Mouse (Mus musculus): Measurements from ENCODE around the gene Met.

Met gene

DNA sequence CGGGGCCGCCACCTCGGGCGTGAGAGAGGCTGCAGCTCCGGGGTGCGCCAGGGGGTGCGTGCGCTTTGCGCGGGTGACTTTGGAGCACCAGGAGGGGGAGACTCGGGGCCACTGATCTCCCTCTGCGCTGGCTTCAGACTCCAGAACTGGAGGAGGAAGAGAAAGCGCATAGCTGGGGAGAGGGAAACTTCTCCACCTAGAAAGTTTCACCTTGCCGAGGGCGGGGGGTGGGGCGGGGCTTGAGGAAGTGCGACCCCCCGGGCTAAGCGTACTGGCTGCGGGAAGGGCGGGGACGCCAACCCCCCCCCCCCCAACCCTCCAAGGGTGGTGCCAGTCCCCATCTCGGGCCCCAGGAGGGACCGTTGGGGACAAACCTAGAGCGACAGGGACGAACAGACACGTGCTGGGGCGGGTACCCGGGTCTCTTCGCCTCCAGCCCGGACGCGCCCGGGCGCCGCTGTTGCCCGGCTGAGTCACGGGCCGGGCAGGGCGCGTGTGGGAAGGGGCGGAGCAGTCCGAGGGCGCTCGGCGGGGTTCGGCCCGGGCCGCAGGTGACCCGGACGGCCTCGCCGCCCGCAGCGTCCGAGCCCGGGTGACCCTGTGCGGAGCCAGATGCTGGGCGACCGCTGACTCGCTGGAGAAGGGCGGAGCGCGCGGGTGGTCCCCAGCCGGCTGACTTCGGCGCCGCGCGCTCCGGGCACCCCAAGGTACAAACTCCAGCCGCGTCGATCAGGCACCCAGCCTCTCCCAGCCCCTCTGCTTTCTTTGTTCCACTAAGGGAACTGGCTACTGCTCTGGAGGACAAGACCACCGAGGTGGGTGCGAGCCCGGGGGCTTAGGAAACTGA is at the start of gene Met:
Gene Met, plus strand, starts transcription at position 367 of the 847 bp plus-strand sequence.
- DNase-seq (ENCODE audit: low read depth, low spot score): peak; percentile 64

- no peak for DNase-seq (ENCODE audit: low read depth, low spot score)
These were observed 45.4 kb upstream of the Met start for GRCm38 (mm10) chr6:17418226-17418625.

DNA sequence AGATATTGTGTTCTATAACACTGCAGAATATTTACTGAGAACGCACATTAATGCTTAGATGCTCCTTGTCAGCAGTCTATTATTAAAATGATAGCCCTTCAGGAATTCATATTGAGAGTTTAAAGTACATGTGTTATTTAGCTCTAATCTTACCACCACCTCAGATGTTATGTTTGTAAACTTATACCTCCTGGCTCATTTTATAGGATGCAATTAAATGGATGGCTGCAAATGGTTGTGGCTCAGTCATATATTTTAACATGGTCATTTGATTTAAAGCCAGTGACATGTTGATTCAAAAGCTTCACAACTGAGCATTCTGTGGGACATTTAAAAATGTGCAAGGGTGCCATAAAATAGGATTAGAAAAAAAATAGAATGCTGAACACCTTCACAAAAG is 41.2 kb upstream of the Met start:
- no peak for DNase-seq (ENCODE audit: low read depth, low spot score)

DNA sequence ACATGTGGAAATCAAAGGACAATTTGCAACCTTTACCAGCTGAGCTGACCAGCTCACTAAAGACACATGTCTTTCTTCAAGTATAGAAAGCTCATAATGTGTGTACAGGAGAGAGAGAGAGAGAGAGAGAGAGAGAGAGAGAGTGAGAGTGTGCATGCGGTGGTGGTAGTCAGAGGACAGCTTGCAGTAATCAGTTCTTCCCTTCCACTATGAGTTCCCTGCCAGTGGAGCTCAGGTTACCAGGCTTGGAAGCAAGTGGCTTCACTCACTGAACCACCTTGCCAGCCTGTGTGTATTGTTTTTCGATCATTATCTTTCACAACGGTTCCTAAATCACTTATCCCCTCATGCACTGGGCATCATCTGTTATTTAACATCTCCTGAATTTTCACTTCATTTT is 34.6 kb upstream of the Met start:
- no peak for DNase-seq (ENCODE audit: low read depth, low spot score)

- DNase-seq (ENCODE audit: low read depth, low spot score): no peak
These were observed 34.0 kb upstream of the Met start for GRCm38 (mm10) chr6:17429611-17430010.

DNA sequence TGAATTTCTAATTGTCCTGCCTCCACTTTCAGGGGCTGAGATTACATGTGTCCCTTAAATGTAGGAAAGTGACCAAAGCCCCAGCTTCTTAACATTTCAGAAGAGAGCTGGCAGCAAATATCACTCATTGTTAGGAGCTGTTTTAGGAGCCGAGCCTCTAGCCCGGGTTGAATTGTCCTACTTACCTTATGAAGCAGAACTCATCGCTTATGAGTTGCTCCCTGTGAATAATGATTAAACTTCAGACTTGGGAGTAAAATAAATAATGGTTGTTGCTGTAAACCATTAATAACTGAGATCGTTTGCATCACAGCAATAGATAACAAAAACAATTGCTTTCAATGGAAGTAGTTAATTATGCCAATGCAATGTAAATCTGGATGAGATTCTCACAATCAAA is 20.3 kb upstream of the Met start:
- no peak for DNase-seq (ENCODE audit: low read depth, low spot score)

- no peak for DNase-seq (ENCODE audit: low read depth, low spot score)
These were observed 12.3 kb upstream of the Met start for GRCm38 (mm10) chr6:17451305-17451704.

- no peak for DNase-seq (ENCODE audit: low read depth, low spot score)
These were observed 8.5 kb upstream of the Met start for GRCm38 (mm10) chr6:17455116-17455515.

DNA sequence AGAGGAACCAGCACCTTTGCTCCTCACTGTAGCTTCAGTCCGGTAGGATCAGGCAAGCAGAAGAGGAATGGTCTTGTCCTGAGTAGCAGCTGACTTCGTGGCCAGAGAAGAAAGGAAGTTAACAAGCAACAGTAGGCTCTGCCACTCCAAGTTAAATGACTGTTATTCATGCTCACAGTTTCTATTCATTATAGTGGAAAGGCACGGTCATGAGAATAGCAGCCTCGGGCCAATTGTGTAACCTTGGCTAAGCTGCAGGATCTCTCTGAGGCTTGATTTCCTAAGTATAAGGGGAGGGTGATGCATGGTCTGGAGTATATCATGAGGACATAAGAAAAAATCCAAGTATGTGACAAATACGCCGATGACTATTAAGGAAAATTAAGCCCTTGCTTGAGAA is 4.0 kb upstream of the Met start:
- no peak for DNase-seq (ENCODE audit: low read depth, low spot score)

GRCm38 (mm10) chr6:17461435-17461834 is 2.2 kb upstream of the Met start:
- DNase-seq (ENCODE audit: low read depth, low spot score): no peak

DNA sequence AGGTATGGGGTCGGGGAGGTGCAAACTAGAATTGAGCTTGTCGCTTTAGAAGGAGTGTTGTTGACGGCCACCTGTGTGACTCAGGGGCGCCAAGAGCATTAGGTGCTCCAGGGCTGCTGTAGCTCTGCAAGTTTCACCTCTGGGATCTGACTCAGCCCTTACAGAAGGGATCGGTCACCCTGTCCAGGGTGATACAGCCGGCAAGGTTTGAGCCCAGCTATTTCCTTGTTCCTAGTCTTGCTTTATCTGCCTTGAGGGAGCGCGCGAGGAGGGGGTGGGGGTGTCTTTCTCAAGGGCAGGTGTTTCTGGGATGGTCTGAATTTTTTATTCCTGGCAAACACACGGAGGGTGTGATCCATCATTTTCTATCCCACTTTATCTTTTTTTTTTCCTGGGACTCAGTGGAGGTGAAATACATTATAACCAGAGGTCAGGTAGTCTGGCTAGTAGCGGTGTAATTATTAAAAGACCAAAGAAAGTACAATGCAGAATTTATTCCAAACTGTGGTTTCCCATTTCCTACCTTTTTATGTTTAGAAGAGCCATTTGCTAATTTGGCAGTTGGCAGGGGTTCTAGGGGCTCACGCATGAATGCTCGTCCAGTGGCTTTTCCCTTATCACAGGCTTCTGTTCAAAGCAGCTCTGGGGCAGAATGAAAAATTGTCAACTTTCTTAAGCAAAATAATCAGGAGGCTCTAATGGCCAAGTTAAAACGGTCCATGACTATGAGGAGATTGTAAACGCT is 853 bp downstream of the Met start:
- no peak for DNase-seq (ENCODE audit: low read depth, low spot score)

DNA sequence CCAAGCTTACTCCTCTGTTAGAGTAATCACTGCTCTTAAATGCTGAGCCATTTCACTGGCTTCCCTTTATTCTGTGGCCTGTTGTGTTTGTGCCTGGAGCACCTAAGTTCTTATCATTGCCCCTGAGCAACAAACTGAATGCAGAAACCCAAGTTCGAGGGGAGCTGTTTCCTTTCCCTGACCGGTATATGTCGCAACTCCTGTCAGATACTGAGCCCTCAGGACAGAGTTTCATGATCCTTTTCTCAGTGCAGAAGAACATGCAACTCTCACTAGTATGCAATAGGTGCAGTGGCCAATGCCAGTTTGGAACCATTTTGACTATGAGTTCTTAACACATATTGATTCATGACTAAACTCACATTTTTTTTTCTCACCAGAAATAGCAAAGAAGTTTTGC is 2.9 kb downstream of the Met start:
- DNase-seq (ENCODE audit: low read depth, low spot score): no peak

- no peak for DNase-seq (ENCODE audit: low read depth, low spot score)
These were observed 5.4 kb downstream of the Met start for GRCm38 (mm10) chr6:17468993-17469392.

- no peak for DNase-seq (ENCODE audit: low read depth, low spot score)
These were observed 9.5 kb downstream of the Met start for GRCm38 (mm10) chr6:17473128-17473527.

DNA sequence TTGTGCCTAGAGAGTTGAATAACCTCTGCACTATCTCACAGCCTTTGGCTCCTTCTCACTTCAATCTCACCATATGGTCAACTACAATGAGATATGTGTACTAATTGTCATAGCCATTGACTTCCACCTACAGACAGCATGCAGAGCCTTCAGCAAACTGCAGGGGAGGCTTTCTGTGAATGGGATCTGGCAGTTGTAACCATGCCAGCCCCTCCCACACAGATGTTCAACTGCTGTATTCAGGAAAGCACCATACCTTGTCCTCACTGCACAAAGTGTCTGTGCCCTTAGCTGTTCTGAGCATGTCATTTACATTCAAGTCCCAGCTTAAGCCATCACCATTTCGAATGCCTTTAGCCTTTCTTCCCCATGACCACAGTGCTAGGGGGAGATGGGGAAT is 14.2 kb downstream of the Met start:
- no peak for DNase-seq (ENCODE audit: low read depth, low spot score)

DNA sequence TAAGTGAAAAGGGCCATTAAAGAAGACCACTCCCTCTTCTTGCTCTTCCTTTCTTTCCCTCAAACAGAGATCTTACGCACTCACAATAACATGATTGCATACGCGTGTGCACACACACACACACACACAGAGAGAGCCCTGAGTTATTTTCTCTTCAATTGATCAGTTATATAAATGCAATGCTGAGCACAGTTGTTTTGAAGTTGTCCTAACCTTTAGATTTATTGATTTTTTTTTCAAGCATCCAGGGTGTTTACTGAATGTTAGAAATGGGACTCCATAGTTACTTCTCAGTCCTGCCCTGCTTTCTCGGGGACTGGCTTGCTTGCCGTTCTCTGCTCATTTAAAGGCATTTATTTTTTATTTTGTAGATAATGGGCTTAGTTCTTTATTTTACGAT is 14.7 kb downstream of the Met start:
- DNase-seq (ENCODE audit: low read depth, low spot score): no peak

- no peak for DNase-seq (ENCODE audit: low read depth, low spot score)
These were observed 15.4 kb downstream of the Met start for GRCm38 (mm10) chr6:17478838-17479570.

GRCm38 (mm10) chr6:17481068-17481467 is 17.5 kb downstream of the Met start:
- no peak for DNase-seq (ENCODE audit: low read depth, low spot score)

DNA sequence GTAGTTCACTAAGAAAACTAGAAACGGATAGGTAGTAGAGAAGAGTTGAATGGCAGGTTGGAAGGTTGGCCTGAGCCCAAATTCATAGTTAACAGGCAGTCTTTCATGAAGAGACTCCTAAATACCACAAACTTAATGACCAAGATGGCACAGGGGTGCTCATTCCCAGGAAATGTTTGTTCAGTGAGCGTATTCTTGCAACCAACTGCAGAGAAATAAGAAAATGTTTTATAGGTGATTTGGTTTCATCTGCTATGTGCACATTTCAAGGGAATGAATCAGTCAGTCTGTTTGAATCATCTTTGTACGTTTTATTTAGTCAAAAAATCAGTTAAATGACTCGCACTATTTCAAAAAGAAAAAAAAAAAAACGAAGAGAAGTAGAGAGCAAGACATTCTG is 21.6 kb downstream of the Met start:
- DNase-seq (ENCODE audit: low read depth, low spot score): no peak

GRCm38 (mm10) chr6:17485782-17486181 is 22.2 kb downstream of the Met start:
- no peak for DNase-seq (ENCODE audit: low read depth, low spot score)

DNA sequence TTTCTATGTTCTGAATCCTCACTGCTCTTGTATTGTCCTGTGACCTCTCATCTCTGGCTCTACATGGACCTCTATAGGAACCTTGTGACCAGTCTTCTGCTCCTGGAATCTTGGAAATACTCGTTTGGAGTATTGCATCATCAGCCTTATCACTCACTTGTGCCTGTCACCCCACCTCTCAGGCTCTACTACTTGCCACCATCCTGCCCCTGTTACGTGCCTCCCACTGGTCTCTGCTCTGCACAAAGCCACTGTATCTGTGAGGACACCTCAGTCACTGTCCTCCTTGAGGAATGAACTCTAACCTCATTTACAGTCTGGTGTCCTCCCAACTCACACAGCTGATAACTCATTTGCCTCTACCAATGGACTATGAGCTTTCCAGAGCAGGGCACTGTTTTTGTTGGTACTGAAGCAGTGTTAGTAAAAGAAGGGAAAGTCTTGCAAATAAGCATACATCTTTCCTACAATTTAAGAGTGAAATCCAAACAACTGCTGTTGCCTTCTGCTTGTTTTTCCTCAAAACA is 24.8 kb downstream of the Met start:
- no peak for DNase-seq (ENCODE audit: low read depth, low spot score)

DNA sequence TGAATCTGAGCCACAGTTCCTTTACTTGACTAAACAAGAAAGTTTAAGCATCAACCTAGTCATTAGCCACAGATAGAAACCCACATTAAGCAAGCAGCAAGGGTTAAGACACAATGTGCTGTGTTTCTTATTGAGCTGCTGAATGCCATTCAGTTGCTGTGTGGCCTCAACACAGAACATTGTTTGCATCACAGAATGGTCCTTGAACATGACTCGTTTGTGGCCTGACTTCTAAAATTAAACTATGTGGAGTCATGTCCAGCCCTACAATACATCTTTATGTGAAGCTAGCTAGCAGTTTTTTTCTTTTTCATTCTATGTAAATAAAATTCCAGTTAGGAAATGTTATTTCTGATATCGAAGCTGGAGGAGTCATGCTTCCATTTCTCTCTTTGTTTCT is 27.2 kb downstream of the Met start:
- no peak for DNase-seq (ENCODE audit: low read depth, low spot score)

Data from R1 (cell line).